Mouse (Mus musculus): ENCODE results near the gene Hexim2. TPM values are rescaled to one million over a fixed set of nuclear protein-coding genes. Genes with fewer than 3 reads are reported as not detected.
A peak's percentile ranks its signal among the peaks of the same experiment; 100 is the strongest.

Hexim2 gene
- polyA plus RNA-seq, 1 experiment from 2014 or later: 6.8 TPM

- DNase-seq (ENCODE audit: low spot score) (no peak), ATAC-seq (ENCODE audit: low read depth) (no peak)
- WGBS: 33% methylated on average over 1 of the region's 1 CpGs
- Histone ChIP-seq H3K4me3 (ENCODE audit: low read depth, low read length) (no peak overlapping the region), H3K4me2 (ENCODE audit: low read depth, low read length) (peak overlapping the region; percentile 55; the same call in 1 of the 2 replicates), H3K9me3 (ENCODE audit: control insufficient read depth, low read length) (no peaks in the 10 kb centered on the region), H3K36me3 (ENCODE audit: control insufficient read depth, insufficient read depth, low read length) (peaks cover 14% of the 10 kb centered on the region; the same call in 1 of the 2 replicates), H3K4me1 (ENCODE audit: control insufficient read depth, insufficient read depth, low read length) (peaks cover 23% of the 10 kb centered on the region), H3K9ac (ENCODE audit: low read depth, low read length) (peak overlapping the region; percentile 37; the same call in 1 of the 2 replicates), H3K27me3 (replicated peaks; ENCODE audit: control insufficient read depth, insufficient read depth, low read length) (no peaks in the 10 kb centered on the region), H3K27ac (replicated peaks; ENCODE audit: low read depth, low read length) (peak overlapping the region; percentile 90)
These were observed 9.7 kb downstream of the Hexim2 start for GRCm38 (mm10) chr11:103141944-103142255.

- no peaks in the 10 kb centered on the region for H3K9me3 ChIP-seq (ENCODE audit: control insufficient read depth, low read length)
- H3K27me3 ChIP-seq (replicated peaks; ENCODE audit: control insufficient read depth, insufficient read depth, low read length): no peaks in the 10 kb centered on the region
- H3K4me3 ChIP-seq (ENCODE audit: low read depth, low read length): peak overlapping the region; percentile 30
- H3K4me1 ChIP-seq (ENCODE audit: control insufficient read depth, insufficient read depth, low read length): peaks cover 23% of the 10 kb centered on the region
- peak overlapping the region; percentile 60 for H3K9ac ChIP-seq (ENCODE audit: low read depth, low read length)
- H3K4me2 ChIP-seq (ENCODE audit: low read depth, low read length): peak overlapping the region; percentile 55
- H3K27ac ChIP-seq (replicated peaks; ENCODE audit: low read depth, low read length): peak overlapping the region; percentile 90
- DNase-seq (ENCODE audit: low spot score) (peak; percentile 89), ATAC-seq (ENCODE audit: low read depth) (peak; percentile 84)
- H3K36me3 ChIP-seq (ENCODE audit: control insufficient read depth, insufficient read depth, low read length): peaks cover 14% of the 10 kb centered on the region; the same call in 1 of the 2 replicates
- WGBS: 23% methylated on average over 6 of the region's 8 CpGs
These were observed 10.4 kb downstream of the Hexim2 start for GRCm38 (mm10) chr11:103142441-103143182.

- H3K9ac ChIP-seq (ENCODE audit: low read depth, low read length): no peak overlapping the region
These were observed 12.4 kb downstream of the Hexim2 start for GRCm38 (mm10) chr11:103144309-103145285.

GRCm38 (mm10) chr11:103146386-103146785, 14.2 kb downstream of the Hexim2 start:
- DNase-seq (ENCODE audit: low spot score) (no peak), ATAC-seq (ENCODE audit: low read depth) (no peak)
- no peaks in the 10 kb centered on the region for H3K36me3 ChIP-seq (ENCODE audit: control insufficient read depth, insufficient read depth, low read length)
- no peak overlapping the region for H3K9ac ChIP-seq (ENCODE audit: low read depth, low read length)
- no peak overlapping the region for H3K4me2 ChIP-seq (ENCODE audit: low read depth, low read length)
- no peak overlapping the region for H3K27ac ChIP-seq (replicated peaks; ENCODE audit: low read depth, low read length)
- H3K9me3 ChIP-seq (ENCODE audit: control insufficient read depth, low read length): no peaks in the 10 kb centered on the region
- no peak overlapping the region for H3K4me3 ChIP-seq (ENCODE audit: low read depth, low read length)
- WGBS: 94% methylated on average over 4 of the region's 4 CpGs
- no peaks in the 10 kb centered on the region for H3K27me3 ChIP-seq (replicated peaks; ENCODE audit: control insufficient read depth, insufficient read depth, low read length)
- peaks cover 22% of the 10 kb centered on the region for H3K4me1 ChIP-seq (ENCODE audit: control insufficient read depth, insufficient read depth, low read length)

More at GRCm38 (mm10) chr11:103144309-103145285, 12.4 kb downstream of the Hexim2 start:
- ATAC-seq (ENCODE audit: low read depth): 0 out of 2 replicates have a peak, but pooled peaks have one; percentile 16
- no peak overlapping the region for H3K4me2 ChIP-seq (ENCODE audit: low read depth, low read length)
- H3K4me1 ChIP-seq (ENCODE audit: control insufficient read depth, insufficient read depth, low read length): peaks cover 23% of the 10 kb centered on the region
- H3K9me3 ChIP-seq (ENCODE audit: control insufficient read depth, low read length): no peaks in the 10 kb centered on the region
- DNase-seq (ENCODE audit: low spot score): peak; percentile 48
- no peaks in the 10 kb centered on the region for H3K27me3 ChIP-seq (replicated peaks; ENCODE audit: control insufficient read depth, insufficient read depth, low read length)
- H3K27ac ChIP-seq (replicated peaks; ENCODE audit: low read depth, low read length): 0 out of 2 replicates have a peak overlapping the region, but pooled peaks have one; percentile 48
- H3K4me3 ChIP-seq (ENCODE audit: low read depth, low read length): no peak overlapping the region
- 31% methylated on average over 12 of the region's 12 CpGs for WGBS
- H3K36me3 ChIP-seq (ENCODE audit: control insufficient read depth, insufficient read depth, low read length): peaks cover under 1% of the 10 kb centered on the region; the same call in 1 of the 2 replicates

- DNase-seq (ENCODE audit: low spot score): no peak
- Histone ChIP-seq H3K4me3 (ENCODE audit: low read depth, low read length) (no peak overlapping the region), H3K27ac (replicated peaks; ENCODE audit: low read depth, low read length) (no peak overlapping the region), H3K4me1 (ENCODE audit: control insufficient read depth, insufficient read depth, low read length) (peaks cover 10% of the 10 kb centered on the region), H3K9ac (ENCODE audit: low read depth, low read length) (no peak overlapping the region), H3K4me2 (ENCODE audit: low read depth, low read length) (no peak overlapping the region), H3K36me3 (ENCODE audit: control insufficient read depth, insufficient read depth, low read length) (no peaks in the 10 kb centered on the region), H3K9me3 (ENCODE audit: control insufficient read depth, low read length) (no peaks in the 10 kb centered on the region), H3K27me3 (replicated peaks; ENCODE audit: control insufficient read depth, insufficient read depth, low read length) (no peaks in the 10 kb centered on the region)
- ATAC-seq (ENCODE audit: low read depth): no peak
- 63% methylated on average over 4 of the region's 4 CpGs for WGBS
These were observed 15.5 kb downstream of the Hexim2 start for GRCm38 (mm10) chr11:103147766-103148165.

GRCm38 (mm10) chr11:103149771-103150170, 17.5 kb downstream of the Hexim2 start:
- Histone ChIP-seq H3K4me1 (ENCODE audit: control insufficient read depth, insufficient read depth, low read length) (peaks cover 4% of the 10 kb centered on the region; the same call in 1 of the 2 replicates), H3K4me2 (ENCODE audit: low read depth, low read length) (no peak overlapping the region), H3K9ac (ENCODE audit: low read depth, low read length) (no peak overlapping the region), H3K27ac (replicated peaks; ENCODE audit: low read depth, low read length) (no peak overlapping the region), H3K4me3 (ENCODE audit: low read depth, low read length) (no peak overlapping the region), H3K9me3 (ENCODE audit: control insufficient read depth, low read length) (no peaks in the 10 kb centered on the region), H3K36me3 (ENCODE audit: control insufficient read depth, insufficient read depth, low read length) (no peaks in the 10 kb centered on the region), H3K27me3 (replicated peaks; ENCODE audit: control insufficient read depth, insufficient read depth, low read length) (no peaks in the 10 kb centered on the region)
- DNase-seq (ENCODE audit: low spot score): no peak
- 90% methylated on average over 4 of the region's 4 CpGs for WGBS
- no peak for ATAC-seq (ENCODE audit: low read depth)

DNA sequence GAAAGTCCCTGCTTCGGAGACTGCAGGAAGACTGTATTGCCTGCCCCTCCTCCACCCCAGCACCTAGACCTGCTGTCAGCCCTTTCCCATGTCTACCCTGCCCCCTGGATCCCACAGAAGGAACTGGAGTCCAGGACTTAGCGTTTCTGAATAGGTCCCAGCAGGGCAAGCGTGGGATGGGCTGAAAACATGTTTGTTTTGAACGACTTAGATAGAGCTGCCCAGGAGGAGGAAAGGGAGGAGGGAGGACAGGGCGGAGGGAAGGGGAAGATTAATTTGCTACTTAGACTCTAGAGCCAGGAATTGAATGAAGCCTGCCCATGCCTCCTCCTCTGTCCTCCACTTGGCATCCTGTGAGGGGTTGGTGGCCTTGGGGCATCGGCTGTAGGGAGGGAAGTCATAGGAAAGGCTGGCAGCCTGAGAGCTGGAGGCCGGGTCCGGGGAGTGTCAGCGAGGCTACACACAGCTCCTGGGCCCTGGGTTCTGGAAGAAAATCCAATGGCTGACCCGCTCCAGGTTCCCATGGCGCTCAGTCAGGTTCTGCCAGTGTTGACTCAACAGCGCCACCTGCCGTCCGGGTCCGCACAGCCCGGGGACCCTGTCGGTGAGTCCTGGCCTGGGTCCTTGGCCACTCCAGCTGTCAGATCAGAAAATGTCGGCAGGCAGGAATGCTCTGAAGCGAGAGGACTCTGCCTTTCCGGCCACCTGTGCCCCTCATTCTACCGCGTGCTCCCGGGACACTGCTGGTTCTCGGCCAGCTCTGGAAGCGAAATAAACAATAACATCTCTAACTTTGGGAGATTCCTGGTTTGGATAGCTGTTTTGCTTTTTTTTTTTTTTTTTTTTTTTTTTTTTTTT, 26.6 kb downstream of the Hexim2 start:
- H3K27me3 ChIP-seq (replicated peaks; ENCODE audit: control insufficient read depth, insufficient read depth, low read length): no peaks in the 10 kb centered on the region
- H3K4me1 ChIP-seq (ENCODE audit: control insufficient read depth, insufficient read depth, low read length): peaks cover 7% of the 10 kb centered on the region; the same call in 1 of the 2 replicates
- peak overlapping the region; percentile 54; the same call in 1 of the 2 replicates for H3K9ac ChIP-seq (ENCODE audit: low read depth, low read length)
- DNase-seq (ENCODE audit: low spot score) (peak; percentile 92), ATAC-seq (ENCODE audit: low read depth) (peak; percentile 97)
- H3K9me3 ChIP-seq (ENCODE audit: control insufficient read depth, low read length): no peaks in the 10 kb centered on the region
- peak overlapping the region; percentile 65 for H3K4me2 ChIP-seq (ENCODE audit: low read depth, low read length)
- WGBS: 2% methylated on average over 24 of the region's 25 CpGs
- no peaks in the 10 kb centered on the region for H3K36me3 ChIP-seq (ENCODE audit: control insufficient read depth, insufficient read depth, low read length)
- H3K4me3 ChIP-seq (ENCODE audit: low read depth, low read length): peak overlapping the region; percentile 30
- no peak overlapping the region for H3K27ac ChIP-seq (replicated peaks; ENCODE audit: low read depth, low read length)

DNA sequence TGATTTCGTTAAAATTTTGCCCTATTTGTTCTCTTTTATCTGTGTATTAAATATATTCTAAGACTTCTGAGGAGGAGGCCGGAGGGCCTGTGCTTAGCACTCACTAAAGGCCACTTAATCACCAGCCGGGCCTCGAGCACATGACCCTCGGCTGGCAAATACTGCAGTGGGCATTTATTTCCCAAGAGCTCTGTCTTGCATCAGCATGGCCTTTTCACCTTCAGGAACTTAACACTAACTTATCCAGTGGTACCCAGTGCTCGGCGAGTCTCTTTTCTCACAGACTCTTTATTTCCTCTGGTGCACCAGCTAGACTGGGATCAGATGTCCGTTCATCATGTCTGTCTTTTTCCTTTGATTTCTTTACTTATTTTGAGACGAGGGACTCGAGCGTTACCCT, 28.5 kb downstream of the Hexim2 start:
- no peaks in the 10 kb centered on the region for H3K9me3 ChIP-seq (ENCODE audit: control insufficient read depth, low read length)
- 86% methylated on average over 11 of the region's 11 CpGs for WGBS

More for the DNA sequence above, 28.5 kb downstream of the Hexim2 start:
- Histone ChIP-seq H3K27me3 (replicated peaks; ENCODE audit: control insufficient read depth, insufficient read depth, low read length) (no peaks in the 10 kb centered on the region), H3K4me2 (ENCODE audit: low read depth, low read length) (no peak overlapping the region), H3K9ac (ENCODE audit: low read depth, low read length) (no peak overlapping the region), H3K4me1 (ENCODE audit: control insufficient read depth, insufficient read depth, low read length) (peaks cover 7% of the 10 kb centered on the region; the same call in 1 of the 2 replicates), H3K27ac (replicated peaks; ENCODE audit: low read depth, low read length) (no peak overlapping the region), H3K36me3 (ENCODE audit: control insufficient read depth, insufficient read depth, low read length) (no peaks in the 10 kb centered on the region), H3K4me3 (ENCODE audit: low read depth, low read length) (no peak overlapping the region)
- DNase-seq (ENCODE audit: low spot score) (no peak), ATAC-seq (ENCODE audit: low read depth) (no peak)
